Mouse (Mus musculus): ENCODE data around the gene Dlgap1. TPM values are rescaled to one million over a fixed set of nuclear protein-coding genes. Genes with fewer than 3 reads are reported as not detected.
"Not testable (repeated sequence)": the region's sequence is repeated elsewhere in the genome, so short reads cannot be mapped to it uniquely, and the experiment has no call there.

Gene Dlgap1
- polyA plus RNA-seq, 1 experiment from 2014 or later, result 3.7 TPM

DNA sequence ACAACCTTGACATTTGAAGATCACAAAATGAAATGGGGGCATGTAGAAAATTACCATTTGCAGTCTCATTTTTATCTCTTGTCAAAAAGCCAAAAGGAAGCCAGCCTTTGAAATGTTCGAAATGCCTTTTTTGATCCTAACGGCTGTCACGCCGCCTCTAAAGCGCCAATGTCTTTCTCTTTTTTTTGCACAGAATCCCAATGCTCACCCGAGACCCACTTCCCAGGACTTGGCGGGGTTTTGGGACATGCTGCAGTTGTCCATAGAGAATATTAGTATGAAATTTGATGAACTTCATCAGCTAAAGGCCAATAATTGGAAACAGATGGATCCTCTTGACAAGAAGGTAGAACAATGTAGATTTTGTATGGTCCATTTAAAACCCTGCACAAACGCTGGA lies 846.1 kb downstream of the Dlgap1 start:
- no peaks in the 10 kb centered on the region for H3K9me3 ChIP-seq (ENCODE audit: control insufficient read depth, low read length)
- H3K4me3 ChIP-seq (ENCODE audit: low read depth, low read length), result no peak overlapping the region
- H3K4me1 ChIP-seq (ENCODE audit: control insufficient read depth, insufficient read depth, low read length), result no peaks in the 10 kb centered on the region; the same call in 1 of the 2 replicates
- no peaks in the 10 kb centered on the region for H3K36me3 ChIP-seq (ENCODE audit: control insufficient read depth, insufficient read depth, low read length)
- no peak for DNase-seq (ENCODE audit: low spot score)
- WGBS, result 50% methylated on average over 8 of the region's 8 CpGs
- ATAC-seq (ENCODE audit: low read depth), result no peak
- H3K27me3 ChIP-seq (replicated peaks; ENCODE audit: control insufficient read depth, insufficient read depth, low read length), result peaks cover 24% of the 10 kb centered on the region
- H3K27ac ChIP-seq (replicated peaks; ENCODE audit: low read depth, low read length), result no peak overlapping the region
- H3K9ac ChIP-seq (ENCODE audit: low read depth, low read length), result no peak overlapping the region
- H3K4me2 ChIP-seq (ENCODE audit: low read depth, low read length), result no peak overlapping the region

DNA sequence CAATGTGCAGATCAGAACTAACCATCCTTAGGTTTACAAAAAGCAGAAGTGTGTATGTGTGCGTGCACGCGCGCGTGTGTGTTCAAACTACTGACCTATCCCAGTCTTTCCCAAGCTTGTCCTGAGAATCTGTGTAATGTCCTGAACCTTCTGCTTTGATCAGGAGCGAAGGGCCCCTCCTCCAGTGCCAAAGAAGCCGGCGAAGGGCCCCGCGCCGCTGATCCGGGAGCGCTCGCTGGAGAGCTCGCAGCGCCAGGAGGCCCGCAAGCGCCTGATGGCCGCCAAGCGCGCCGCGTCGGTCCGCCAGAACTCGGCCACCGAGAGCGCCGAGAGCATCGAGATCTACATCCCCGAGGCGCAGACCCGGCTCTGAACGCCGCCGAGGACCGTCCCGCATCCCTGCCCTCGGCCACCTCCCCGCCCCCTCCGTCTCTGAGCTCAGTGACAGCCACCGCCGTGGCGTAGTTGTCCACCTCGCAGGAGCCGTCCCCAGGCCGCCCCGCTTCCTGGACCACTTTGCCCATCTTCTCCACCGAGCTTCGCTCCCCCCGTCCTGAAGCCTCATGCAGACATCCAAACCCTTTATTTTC lies 849.1 kb downstream of the Dlgap1 start:
- no peak overlapping the region for H3K27ac ChIP-seq (replicated peaks; ENCODE audit: low read depth, low read length)
- no peaks in the 10 kb centered on the region for H3K36me3 ChIP-seq (ENCODE audit: control insufficient read depth, insufficient read depth, low read length)
- H3K4me3 ChIP-seq (ENCODE audit: low read depth, low read length), result peak overlapping the region; percentile 49
- H3K9me3 ChIP-seq (ENCODE audit: control insufficient read depth, low read length), result no peaks in the 10 kb centered on the region
- peak overlapping the region; percentile 89 for H3K4me2 ChIP-seq (ENCODE audit: low read depth, low read length)
- no peaks in the 10 kb centered on the region; the same call in 1 of the 2 replicates for H3K4me1 ChIP-seq (ENCODE audit: control insufficient read depth, insufficient read depth, low read length)
- DNase-seq (ENCODE audit: low spot score), result peak; percentile 44
- peak overlapping the region; percentile 65 for H3K9ac ChIP-seq (ENCODE audit: low read depth, low read length)
- peaks cover 29% of the 10 kb centered on the region for H3K27me3 ChIP-seq (replicated peaks; ENCODE audit: control insufficient read depth, insufficient read depth, low read length)
- 3% methylated on average over 35 of the region's 51 CpGs for WGBS
- ATAC-seq (ENCODE audit: low read depth), result peak; percentile 6; the same call in 1 of the 2 replicates

DNA sequence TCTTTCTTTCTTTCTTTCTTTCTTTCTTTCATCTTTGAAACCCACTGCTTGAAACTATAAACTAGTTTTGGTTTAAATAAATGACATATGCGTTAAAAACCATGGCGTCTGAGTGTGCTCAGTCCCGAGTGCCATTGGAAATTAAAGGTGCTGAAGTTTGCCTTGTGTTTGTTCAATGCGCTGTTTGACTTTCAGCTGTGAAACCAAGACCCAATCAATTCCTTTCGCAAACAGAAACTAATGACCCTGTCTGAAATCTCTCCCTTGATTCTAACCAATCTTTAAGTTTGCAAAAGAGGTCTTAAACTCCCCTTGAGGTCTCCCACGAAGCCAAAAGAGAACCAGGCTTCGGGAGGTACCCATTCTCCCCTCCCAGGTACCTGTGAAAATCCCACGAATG lies 854.2 kb downstream of the Dlgap1 start:
- H3K9ac ChIP-seq (ENCODE audit: low read depth, low read length), result no peak overlapping the region
- H3K27ac ChIP-seq (replicated peaks; ENCODE audit: low read depth, low read length), result no peak overlapping the region
- peaks cover 18% of the 10 kb centered on the region for H3K27me3 ChIP-seq (replicated peaks; ENCODE audit: control insufficient read depth, insufficient read depth, low read length)
- no peaks in the 10 kb centered on the region for H3K36me3 ChIP-seq (ENCODE audit: control insufficient read depth, insufficient read depth, low read length)
- 82% methylated on average over 8 of the region's 8 CpGs for WGBS
- H3K4me1 ChIP-seq (ENCODE audit: control insufficient read depth, insufficient read depth, low read length), result no peaks in the 10 kb centered on the region
- DNase-seq (ENCODE audit: low spot score) (no peak), ATAC-seq (ENCODE audit: low read depth) (no peak)
- no peak overlapping the region for H3K4me3 ChIP-seq (ENCODE audit: low read depth, low read length)
- no peak overlapping the region for H3K4me2 ChIP-seq (ENCODE audit: low read depth, low read length)
- no peaks in the 10 kb centered on the region for H3K9me3 ChIP-seq (ENCODE audit: control insufficient read depth, low read length)

DNA sequence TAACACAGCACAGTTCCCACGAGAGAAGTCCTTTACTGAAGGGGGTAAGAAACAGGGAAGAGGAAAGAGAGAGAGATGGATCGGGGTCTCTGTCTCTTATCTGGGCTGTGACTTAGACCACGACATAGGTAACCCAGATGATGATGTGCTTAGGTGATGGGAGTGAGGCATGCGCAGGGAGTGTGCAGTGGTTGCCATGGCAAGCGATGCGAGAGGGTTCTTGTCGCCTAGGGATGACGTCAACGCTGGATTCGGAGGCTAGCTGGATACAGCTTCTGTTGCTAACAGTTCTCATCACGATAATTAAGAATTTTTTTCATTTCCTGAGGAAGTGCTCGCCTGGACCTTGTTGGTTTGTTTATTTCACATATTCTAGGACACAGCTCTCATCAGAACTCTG lies 857.4 kb downstream of the Dlgap1 start:
- Histone ChIP-seq H3K27me3 (replicated peaks; ENCODE audit: control insufficient read depth, insufficient read depth, low read length) (no peaks in the 10 kb centered on the region), H3K9me3 (ENCODE audit: control insufficient read depth, low read length) (no peaks in the 10 kb centered on the region), H3K9ac (ENCODE audit: low read depth, low read length) (no peak overlapping the region), H3K4me1 (ENCODE audit: control insufficient read depth, insufficient read depth, low read length) (no peaks in the 10 kb centered on the region), H3K4me3 (ENCODE audit: low read depth, low read length) (no peak overlapping the region), H3K36me3 (ENCODE audit: control insufficient read depth, insufficient read depth, low read length) (no peaks in the 10 kb centered on the region), H3K27ac (replicated peaks; ENCODE audit: low read depth, low read length) (no peak overlapping the region), H3K4me2 (ENCODE audit: low read depth, low read length) (no peak overlapping the region)
- ATAC-seq (ENCODE audit: low read depth) (no peak), DNase-seq (ENCODE audit: low spot score) (no peak)
- WGBS, result 85% methylated on average over 12 of the region's 12 CpGs

DNA sequence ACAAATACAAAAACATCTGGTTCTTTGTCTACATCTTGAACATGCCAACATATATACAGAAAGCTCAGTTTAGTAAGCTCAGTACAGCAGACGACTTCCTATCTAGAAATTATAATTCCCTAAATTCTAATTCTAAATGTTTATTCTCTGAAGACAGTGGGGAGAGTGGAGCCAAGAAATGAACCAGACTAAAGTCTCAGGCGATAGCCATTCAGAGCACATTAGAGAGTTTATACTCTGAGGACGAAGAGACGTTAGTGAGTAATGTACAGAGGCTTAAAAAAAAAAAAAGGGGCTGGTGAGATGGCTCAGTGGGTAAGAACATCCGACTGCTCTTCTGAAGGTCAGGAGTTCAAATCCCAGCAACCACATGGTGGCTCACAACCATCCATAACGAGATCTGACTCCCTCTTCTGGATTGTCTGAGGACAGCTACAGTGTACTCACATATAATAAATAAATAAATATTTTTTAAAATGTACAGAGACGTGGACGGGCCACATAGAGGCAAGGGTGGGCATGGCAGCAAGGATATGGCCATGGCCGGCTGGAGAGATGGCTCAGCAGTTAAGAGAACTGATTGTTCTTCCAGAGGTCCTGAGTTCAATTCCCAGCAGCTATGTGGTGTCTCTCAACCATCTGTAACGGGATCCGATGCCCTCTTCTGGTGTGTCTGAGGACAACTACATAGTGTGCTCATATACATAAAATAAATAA lies 858.7 kb downstream of the Dlgap1 start:
- WGBS, result 76% methylated on average over 10 of the region's 11 CpGs
- DNase-seq (ENCODE audit: low spot score), result not testable (repeated sequence)

DNA sequence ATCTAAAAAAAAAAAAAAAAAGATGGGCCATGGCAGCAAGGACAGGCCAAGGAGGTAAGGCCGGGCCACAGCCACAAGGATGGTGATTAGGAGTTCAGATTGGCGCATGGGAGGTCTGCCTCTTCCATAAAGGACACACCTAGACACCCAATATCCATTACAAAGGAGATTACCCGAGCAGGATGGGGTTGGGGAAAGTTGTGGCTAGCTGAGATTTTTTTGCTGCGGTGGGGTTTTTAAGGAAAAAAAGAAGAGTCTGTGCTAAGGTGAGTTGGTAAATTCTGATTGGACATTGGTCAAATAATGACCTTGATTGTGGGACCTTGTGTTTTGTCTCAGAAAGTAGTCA lies 859.3 kb downstream of the Dlgap1 start:
- H3K27ac ChIP-seq (replicated peaks; ENCODE audit: low read depth, low read length), result no peak overlapping the region
- no peak overlapping the region for H3K9ac ChIP-seq (ENCODE audit: low read depth, low read length)
- H3K36me3 ChIP-seq (ENCODE audit: control insufficient read depth, insufficient read depth, low read length), result no peaks in the 10 kb centered on the region
- WGBS, result 81% methylated on average over 4 of the region's 4 CpGs
- no peak overlapping the region for H3K4me2 ChIP-seq (ENCODE audit: low read depth, low read length)
- no peak for ATAC-seq (ENCODE audit: low read depth)
- no peak for DNase-seq (ENCODE audit: low spot score)
- H3K27me3 ChIP-seq (replicated peaks; ENCODE audit: control insufficient read depth, insufficient read depth, low read length), result no peaks in the 10 kb centered on the region
- H3K4me1 ChIP-seq (ENCODE audit: control insufficient read depth, insufficient read depth, low read length), result no peaks in the 10 kb centered on the region
- H3K4me3 ChIP-seq (ENCODE audit: low read depth, low read length), result no peak overlapping the region
- no peaks in the 10 kb centered on the region for H3K9me3 ChIP-seq (ENCODE audit: control insufficient read depth, low read length)

More for the DNA sequence above, 858.7 kb downstream of the Dlgap1 start:
- not testable (repeated sequence) for H3K36me3 ChIP-seq (ENCODE audit: control insufficient read depth, insufficient read depth, low read length); ATAC-seq (ENCODE audit: low read depth); H3K9me3 ChIP-seq (ENCODE audit: control insufficient read depth, low read length); H3K4me1 ChIP-seq (ENCODE audit: control insufficient read depth, insufficient read depth, low read length); H3K4me3 ChIP-seq (ENCODE audit: low read depth, low read length); H3K9ac ChIP-seq (ENCODE audit: low read depth, low read length); H3K27me3 ChIP-seq (replicated peaks; ENCODE audit: control insufficient read depth, insufficient read depth, low read length); H3K27ac ChIP-seq (replicated peaks; ENCODE audit: low read depth, low read length); H3K4me2 ChIP-seq (ENCODE audit: low read depth, low read length)

DNA sequence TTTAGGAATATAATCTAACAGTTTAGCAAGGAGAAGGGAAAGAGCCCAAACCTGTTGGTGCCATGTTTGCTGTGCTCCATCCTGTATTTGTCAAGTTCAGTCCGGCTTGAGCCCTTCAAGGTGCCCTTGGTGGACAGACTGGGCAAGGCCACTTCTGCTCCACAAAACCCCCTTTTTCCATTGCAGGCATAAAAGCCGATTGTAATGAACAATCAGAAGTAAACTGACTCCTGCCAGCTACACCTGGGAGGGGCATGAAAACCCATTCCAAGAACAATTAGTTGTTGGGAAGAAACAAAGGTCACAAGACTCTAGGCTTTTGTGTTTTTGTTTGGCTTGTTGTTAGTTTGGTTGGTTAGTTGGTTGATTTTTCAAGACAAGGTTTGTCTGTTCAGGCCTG lies 859.7 kb downstream of the Dlgap1 start:
- no peak for DNase-seq (ENCODE audit: low spot score)
- no peaks in the 10 kb centered on the region for H3K27me3 ChIP-seq (replicated peaks; ENCODE audit: control insufficient read depth, insufficient read depth, low read length)
- no peak overlapping the region for H3K4me3 ChIP-seq (ENCODE audit: low read depth, low read length)
- no peaks in the 10 kb centered on the region for H3K36me3 ChIP-seq (ENCODE audit: control insufficient read depth, insufficient read depth, low read length)
- H3K9ac ChIP-seq (ENCODE audit: low read depth, low read length), result no peak overlapping the region
- WGBS, result 83% methylated on average over 2 of the region's 2 CpGs
- no peaks in the 10 kb centered on the region for H3K4me1 ChIP-seq (ENCODE audit: control insufficient read depth, insufficient read depth, low read length)
- H3K27ac ChIP-seq (replicated peaks; ENCODE audit: low read depth, low read length), result no peak overlapping the region
- H3K4me2 ChIP-seq (ENCODE audit: low read depth, low read length), result no peak overlapping the region
- no peaks in the 10 kb centered on the region for H3K9me3 ChIP-seq (ENCODE audit: control insufficient read depth, low read length)
- ATAC-seq (ENCODE audit: low read depth), result no peak

DNA sequence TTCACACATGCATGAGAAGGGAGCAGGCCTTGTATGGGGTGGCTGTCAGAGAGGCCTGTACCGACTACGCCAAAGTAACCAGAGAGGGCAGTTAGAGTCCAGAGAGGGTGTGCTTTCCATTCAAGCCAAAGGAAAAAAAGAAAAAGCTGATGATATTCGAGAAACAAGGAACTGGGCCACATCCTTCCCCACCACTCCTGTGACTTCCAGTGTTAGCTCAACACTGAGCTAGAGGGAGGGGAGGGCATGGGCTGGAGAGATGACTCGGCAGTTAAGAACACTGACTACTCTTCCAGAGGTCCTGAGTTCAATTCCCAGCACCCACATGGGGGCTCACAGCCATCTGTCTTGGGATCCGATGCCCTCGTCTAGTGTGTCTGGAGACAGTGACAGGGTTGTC lies 860.3 kb downstream of the Dlgap1 start:
- Histone ChIP-seq H3K9ac (ENCODE audit: low read depth, low read length) (no peak overlapping the region), H3K27me3 (replicated peaks; ENCODE audit: control insufficient read depth, insufficient read depth, low read length) (no peaks in the 10 kb centered on the region), H3K27ac (replicated peaks; ENCODE audit: low read depth, low read length) (no peak overlapping the region), H3K4me1 (ENCODE audit: control insufficient read depth, insufficient read depth, low read length) (peaks cover 1% of the 10 kb centered on the region), H3K36me3 (ENCODE audit: control insufficient read depth, insufficient read depth, low read length) (no peaks in the 10 kb centered on the region), H3K4me3 (ENCODE audit: low read depth, low read length) (no peak overlapping the region), H3K9me3 (ENCODE audit: control insufficient read depth, low read length) (no peaks in the 10 kb centered on the region), H3K4me2 (ENCODE audit: low read depth, low read length) (no peak overlapping the region)
- 77% methylated on average over 6 of the region's 6 CpGs for WGBS
- DNase-seq (ENCODE audit: low spot score) (no peak), ATAC-seq (ENCODE audit: low read depth) (no peak)

All from embryonic facial prominence, embryonic 14.5 days (tissue).